Mouse (Mus musculus): Measurements from ENCODE around the gene Gm14308. TPM values are rescaled to one million over a fixed set of nuclear protein-coding genes. Genes with fewer than 3 reads are reported as not detected.
"Not testable (repeated sequence)": the region's sequence is repeated elsewhere in the genome, so short reads cannot be mapped to it uniquely, and the experiment has no call there.

Gm14308 gene
- polyA plus RNA-seq (2012; rRNA removed) = 0.11 and 0.90 TPM in 2 replicates

DNA sequence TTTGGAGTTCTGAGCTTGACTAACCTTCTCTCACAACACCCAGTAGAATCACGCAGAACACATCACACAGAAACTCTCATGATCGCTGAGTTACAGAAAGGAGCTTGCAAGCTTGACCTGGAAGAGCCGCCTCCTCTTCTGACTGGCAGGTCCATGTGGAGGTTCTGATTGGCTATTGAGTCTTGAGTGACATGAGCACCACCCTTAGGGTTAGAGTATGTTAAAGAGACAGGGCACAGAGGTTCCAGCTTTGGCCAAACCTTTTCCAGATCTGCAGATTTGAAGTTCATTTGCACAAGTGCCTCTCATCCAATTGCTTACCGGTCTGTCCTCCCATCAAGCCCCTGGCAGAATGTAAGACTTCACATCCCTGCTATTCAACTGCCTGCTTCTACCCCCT is at the start of gene Gm14308:
Gene Gm14308, minus strand, starts transcription at position 101 of the 400 bp plus-strand sequence.
- H3K27me3 ChIP-seq (ENCODE audit: control insufficient read depth, insufficient read depth, low read length); H3K4me3 ChIP-seq (ENCODE audit: low read depth, low read length); H3K36me3 ChIP-seq (ENCODE audit: control insufficient read depth, insufficient read depth, low read length); H3K4me1 ChIP-seq (ENCODE audit: control insufficient read depth, insufficient read depth, insufficient read length, low read length); H3K27ac ChIP-seq (ENCODE audit: insufficient read depth, low read depth, low read length): not testable (repeated sequence)
- WGBS = no CpG with 5 or more reads among the region's 4 CpGs

DNA sequence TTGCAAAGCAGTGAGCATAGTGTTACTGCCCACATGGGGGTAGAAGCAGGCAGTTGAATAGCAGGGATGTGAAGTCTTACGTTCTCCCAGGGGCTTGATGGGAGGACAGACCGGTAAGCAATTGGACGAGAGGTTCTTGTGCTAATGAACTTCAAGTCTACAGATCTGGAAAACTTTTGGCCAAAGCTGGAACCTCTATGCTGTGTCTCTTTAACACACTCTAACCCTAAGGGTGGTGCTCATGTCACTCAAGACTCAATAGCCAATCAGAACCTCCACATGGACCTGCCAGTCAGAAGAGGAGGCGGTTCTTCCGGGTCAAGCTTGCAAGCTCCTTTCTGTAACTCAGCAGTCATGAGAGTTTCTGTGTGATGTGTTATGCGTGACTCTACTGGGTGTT is 34.1 kb upstream of the Gm14308 start, which contains the start of gene Zfp973:
Gene Zfp973, plus strand, starts transcription at position 301 of the 400 bp plus-strand sequence.
- WGBS = no CpG with 5 or more reads among the region's 6 CpGs
- not testable (repeated sequence) for H3K4me3 ChIP-seq (ENCODE audit: low read depth, low read length); H3K27ac ChIP-seq (ENCODE audit: insufficient read depth, low read depth, low read length); H3K4me1 ChIP-seq (ENCODE audit: control insufficient read depth, insufficient read depth, insufficient read length, low read length); H3K27me3 ChIP-seq (ENCODE audit: control insufficient read depth, insufficient read depth, low read length); H3K36me3 ChIP-seq (ENCODE audit: control insufficient read depth, insufficient read depth, low read length)

Other genes starting within 250 kb of the Gm14308 start
- 0.56 and 0.89 TPM in 2 replicates for gene Gm14435, start 212.8 kb downstream of the Gm14308 start, polyA plus RNA-seq (2012; rRNA removed)
- gene Gm14434, start 149.6 kb downstream of the Gm14308 start, polyA plus RNA-seq (2012; rRNA removed) = 0.43 and 0.47 TPM in 2 replicates
- gene Zfp967, start 115.3 kb downstream of the Gm14308 start, polyA plus RNA-seq (2012; rRNA removed) = not detected in 2 replicates
- 0.47 and 0.50 TPM in 2 replicates for gene Zfp973, start 34.2 kb upstream of the Gm14308 start, polyA plus RNA-seq (2012; rRNA removed)
- 0.09 and 0.32 TPM in 2 replicates for gene Gm14305, start 72.0 kb upstream of the Gm14308 start, polyA plus RNA-seq (2012; rRNA removed)
- 0.19 and 0.20 TPM in 2 replicates for gene Gm14295, start 162.3 kb upstream of the Gm14308 start, polyA plus RNA-seq (2012; rRNA removed)
- gene Gm14408, start 194.8 kb upstream of the Gm14308 start, polyA plus RNA-seq (2012; rRNA removed) = not detected in 2 replicates

Data from small intestine, adult 2 months (tissue).